Mouse (Mus musculus): ENCODE measurements at regions not wholly inside any gene's neighbourhood (a gene's known extent, or its start where the extent isn't known, plus 50 kb on each side); places are given as distances from the start of the nearest gene placed in this dataset.

DNA sequence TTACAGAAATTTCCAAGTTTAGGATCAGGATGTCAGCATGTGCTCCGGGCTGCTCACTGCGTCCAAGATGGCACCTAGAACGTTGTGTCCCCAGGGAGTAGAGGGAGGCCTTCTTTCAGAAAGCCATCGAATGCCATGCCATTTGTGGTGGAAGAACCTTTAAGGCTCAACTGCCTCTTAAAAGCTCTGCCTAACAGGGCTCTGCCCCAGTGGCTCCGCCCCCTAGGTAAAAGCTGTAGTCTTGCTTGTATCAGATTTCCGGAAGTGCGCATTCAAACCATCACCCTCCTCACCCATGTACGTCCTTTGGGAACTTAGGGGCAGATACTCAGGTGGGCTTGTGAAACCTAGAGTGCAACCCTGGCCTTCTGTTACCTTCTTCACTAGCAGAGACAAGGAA lies 54.0 kb upstream of the Psmd7 start:
- DNase-seq (ENCODE audit: extremely low spot score, low read depth, low spot score), result no peak

DNA sequence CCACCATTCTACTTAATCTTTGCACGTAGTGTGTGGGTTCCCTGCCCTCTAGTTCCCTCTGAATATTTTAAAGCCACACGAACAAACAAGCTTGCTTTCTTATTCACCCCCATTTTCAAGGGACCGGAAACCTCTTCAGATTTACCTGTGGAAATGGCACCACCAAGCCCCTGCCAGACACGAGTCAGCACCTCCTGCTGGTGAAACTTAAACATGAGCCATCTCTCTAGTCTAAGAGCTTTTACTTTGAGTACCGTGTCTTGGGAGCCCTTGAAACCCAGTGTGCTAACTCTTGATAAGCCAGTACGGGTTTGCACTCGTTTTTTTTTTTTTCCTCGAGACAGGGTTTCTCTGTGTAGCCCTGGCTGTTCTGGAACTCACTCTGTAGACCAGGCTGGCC lies 59.7 kb upstream of the Psmd7 start:
- no peak for DNase-seq (ENCODE audit: extremely low spot score, low read depth, low spot score)

DNA sequence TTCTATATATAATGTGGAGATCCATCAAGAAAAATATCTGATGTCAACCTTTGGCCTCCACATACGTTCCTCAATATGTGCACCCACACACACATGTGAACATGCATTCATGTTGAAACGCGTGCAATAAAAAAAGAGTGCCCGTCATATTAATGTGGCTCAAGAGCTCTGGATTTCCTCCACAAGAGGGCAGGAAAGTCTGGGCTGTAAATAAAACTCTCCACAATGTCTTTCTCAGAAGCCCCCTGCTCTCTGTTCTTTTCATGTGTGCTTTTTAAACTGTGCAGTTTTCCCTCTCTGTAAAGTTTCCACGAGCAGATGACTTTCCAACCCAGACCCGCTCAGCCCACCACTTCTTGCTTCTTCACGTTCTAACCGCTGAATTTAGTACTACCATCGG lies 62.0 kb upstream of the Psmd7 start:
- no peak for DNase-seq (ENCODE audit: extremely low spot score, low read depth, low spot score)

DNA sequence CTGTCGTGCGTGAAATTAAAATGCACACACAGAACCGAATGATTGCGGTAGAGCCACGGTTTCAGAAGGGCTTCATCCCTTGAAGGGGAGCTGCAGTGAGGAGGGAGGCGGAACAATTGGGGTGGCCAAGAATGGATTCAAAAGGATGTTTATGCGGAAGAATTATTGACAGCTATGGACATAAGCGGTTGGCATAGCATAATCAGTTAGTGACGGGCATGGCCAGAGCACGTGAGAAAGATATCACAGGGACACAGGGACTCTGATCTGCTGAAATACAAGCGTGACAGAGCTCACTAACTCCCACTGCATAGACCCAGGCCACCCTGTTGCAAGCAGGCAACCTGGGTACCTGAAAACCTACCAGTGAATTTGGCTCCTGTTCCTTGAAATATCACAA lies 63.2 kb upstream of the Psmd7 start:
- no peak for DNase-seq (ENCODE audit: extremely low spot score, low read depth, low spot score)

DNA sequence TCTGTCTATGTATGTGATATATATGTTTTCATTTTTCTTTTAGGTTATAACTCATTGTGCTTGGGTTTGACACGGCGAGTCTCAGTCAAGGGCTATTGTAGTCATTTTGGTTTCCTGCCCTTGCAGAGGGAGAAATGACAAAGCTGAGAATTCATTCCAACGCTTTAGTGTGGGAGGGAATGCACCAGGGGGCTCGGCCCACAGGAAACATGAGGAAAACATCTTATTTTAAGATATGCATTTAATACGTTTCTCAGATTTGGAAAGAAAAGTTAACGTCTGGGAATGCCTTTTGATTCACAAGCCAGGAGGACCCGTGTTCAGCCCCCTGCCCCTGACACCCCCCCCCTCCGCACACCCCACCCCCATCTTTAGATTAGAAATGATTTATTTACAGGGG lies 64.0 kb upstream of the Psmd7 start:
- DNase-seq (ENCODE audit: extremely low spot score, low read depth, low spot score), result no peak

DNA sequence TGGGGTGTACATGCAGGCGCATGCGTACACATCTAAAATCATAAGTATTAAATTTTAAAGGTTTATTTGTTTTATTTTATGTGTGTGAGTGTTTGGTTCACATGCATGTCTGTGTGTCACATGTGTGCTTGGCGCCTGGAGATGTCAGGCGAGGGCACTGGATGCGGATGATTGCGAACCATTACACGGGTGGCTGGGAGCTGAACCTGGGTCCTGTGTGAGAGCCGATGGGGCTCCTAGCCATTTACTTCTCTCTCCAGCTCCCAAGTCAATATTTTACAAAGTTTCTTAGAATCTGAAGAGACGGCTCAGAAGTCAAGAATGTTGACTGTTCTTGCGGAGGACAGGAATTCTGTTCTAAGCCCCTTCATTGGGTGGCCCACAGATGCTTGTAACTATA lies 65.4 kb upstream of the Psmd7 start:
- DNase-seq (ENCODE audit: extremely low spot score, low read depth, low spot score), result no peak

DNA sequence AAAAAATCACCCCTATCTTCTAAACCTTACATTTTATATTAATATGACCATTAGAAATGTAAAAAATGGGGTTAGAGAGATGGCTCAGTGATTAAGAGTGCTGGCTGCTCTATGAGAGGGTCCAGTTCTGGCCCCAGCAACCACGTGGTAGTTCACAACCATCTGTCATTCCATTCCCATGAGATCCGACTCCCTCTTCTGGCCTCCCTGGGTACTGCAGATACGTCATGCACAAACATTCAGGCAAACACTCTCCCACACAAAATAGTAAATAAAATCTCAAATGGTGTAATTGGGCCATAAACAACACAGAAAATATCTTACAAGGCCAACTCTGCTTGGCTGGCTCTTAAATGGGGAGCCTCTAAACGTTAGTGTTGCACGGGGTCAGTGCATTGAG lies 68.4 kb upstream of the Psmd7 start:
- DNase-seq (ENCODE audit: extremely low spot score, low read depth, low spot score), result no peak

DNA sequence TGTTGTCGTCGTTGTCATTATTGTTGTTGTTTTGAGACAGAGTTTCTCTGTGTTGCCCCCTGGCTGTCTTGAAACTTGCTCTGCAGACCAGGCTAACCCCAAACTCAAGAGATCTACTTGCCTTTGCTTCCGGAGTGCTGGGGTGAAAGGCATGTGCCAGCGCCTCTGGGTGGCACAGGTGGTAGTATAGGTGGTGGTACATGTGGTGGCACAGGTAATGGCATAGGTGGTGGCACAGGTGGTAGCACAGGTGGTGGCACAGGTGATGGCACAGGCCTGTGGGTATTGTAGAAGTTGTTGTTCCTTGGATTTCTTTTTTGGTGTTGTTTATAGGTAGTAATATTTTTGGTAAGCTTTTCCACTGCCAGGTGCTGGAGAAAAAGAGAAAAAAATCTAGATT lies 69.5 kb upstream of the Psmd7 start:
- DNase-seq (ENCODE audit: extremely low spot score, low read depth, low spot score), result no peak

DNA sequence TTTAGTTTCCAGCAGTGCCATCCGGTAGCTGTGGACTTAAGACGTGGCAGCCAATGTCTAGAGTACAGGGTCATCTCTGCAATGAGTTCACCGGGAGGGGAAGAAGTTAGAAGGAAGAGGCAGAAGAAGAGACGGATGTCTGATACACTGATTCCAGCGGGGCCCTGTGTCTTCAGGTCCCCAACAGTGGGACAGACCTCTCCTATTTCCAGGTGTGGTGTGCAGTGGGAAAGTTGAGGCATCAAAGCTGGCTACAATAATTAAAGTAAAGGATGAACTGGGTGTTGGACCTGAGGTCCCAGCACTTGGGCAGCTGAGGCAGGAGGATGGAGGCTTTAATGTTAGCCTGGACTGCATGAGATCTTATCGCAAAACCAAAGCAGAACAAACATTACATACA lies 70.1 kb upstream of the Psmd7 start:
- no peak for DNase-seq (ENCODE audit: extremely low spot score, low read depth, low spot score)

DNA sequence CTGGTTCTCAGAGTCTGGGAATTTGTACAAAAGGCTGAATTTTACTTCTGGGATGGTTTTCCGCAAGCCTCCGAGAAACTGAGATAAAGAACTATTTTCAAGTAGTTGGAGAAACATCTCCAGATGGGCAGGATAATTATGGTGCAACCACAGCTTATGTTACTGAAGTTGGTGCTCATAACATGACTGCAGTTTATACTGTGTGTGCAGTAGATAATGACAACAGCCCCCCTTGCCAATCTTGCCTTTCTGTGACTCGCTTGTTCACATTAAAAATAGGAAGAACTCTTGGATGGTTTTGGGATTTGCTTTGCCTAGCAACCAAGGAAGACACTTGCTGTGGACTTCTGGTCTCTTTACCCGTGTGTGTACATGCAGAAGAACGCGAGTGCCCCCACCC lies 72.4 kb upstream of the Psmd7 start:
- DNase-seq (ENCODE audit: extremely low spot score, low read depth, low spot score), result no peak

DNA sequence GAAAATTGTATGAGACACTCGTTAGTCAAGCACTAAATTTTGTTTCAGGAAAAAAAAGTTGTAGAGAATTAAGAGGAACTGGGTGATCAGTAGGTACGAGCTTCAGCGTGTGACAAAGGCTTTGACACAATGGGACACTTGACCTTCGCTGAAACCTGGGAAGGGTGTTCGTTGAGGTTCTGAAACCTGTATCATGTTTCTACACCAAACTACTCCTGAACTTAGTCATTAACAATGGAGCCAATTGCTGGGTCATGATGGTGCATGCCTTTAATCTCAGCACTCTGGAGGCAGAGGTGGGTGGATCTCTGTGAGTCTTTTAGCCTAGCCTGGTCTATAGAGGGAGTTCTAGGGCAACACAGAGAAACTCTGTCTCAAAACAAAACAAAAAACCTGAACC lies 81.3 kb upstream of the Psmd7 start:
- DNase-seq (ENCODE audit: extremely low spot score, low read depth, low spot score), result no peak

DNA sequence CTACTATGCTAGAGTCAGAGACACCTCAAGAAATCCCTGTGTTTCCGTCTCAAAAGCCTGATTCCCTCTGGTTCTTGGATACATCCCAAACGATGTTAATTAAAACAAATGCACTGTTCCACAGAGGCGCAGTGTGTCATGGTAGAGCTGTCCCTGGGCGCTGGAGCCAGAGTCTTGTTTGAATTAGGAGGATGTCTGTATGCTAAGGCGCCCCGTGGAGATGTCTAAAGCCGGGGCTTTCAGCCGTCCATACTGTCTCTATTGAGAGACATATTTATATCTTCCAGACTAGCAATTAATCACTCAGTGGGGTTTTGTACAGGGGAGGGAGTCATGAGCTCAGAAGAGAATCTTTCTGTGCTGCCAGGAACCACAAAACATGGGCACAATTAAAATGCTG lies 83.2 kb upstream of the Psmd7 start:
- DNase-seq (ENCODE audit: extremely low spot score, low read depth, low spot score), result no peak

DNA sequence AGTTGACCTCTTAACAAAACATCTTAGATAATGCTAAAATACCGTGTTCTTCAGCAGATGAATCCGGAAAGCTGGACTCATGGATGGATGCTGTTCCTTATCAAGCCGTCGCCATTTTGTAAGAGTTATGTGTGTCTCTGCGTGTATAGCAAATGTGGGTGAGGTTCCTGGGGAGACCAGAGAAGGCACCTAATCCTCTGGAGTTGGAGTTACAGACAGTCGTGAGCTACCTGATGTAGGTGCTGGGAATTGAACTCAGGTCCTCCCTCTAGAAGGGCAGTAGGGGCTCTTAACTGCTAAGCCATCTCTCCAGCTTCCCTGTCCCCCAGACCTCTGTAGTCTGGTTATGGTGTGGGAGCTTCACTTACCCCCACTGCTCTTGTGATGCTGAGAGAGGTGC lies 84.4 kb upstream of the Psmd7 start:
- DNase-seq (ENCODE audit: extremely low spot score, low read depth, low spot score), result no peak

DNA sequence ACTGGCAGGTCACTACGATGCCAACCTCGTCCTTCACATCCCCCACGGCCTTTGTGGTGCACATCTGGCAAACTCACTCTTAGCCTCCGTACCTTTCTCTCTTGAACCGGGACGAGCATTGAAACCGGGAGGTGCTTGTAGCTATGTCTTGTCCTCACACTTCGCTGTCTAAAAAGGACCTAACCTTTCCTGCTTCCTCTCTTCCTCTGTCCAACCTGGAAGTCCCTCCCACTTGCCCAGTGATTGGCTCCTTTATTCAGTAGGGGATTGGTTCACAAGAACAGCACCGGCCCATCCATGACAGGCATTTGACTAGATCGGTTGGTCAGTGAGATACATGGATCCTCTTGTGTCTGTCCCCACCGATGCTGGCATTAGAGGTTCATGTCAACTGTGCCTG lies 93.8 kb upstream of the Psmd7 start:
- DNase-seq (ENCODE audit: extremely low spot score, low read depth, low spot score), result no peak

DNA sequence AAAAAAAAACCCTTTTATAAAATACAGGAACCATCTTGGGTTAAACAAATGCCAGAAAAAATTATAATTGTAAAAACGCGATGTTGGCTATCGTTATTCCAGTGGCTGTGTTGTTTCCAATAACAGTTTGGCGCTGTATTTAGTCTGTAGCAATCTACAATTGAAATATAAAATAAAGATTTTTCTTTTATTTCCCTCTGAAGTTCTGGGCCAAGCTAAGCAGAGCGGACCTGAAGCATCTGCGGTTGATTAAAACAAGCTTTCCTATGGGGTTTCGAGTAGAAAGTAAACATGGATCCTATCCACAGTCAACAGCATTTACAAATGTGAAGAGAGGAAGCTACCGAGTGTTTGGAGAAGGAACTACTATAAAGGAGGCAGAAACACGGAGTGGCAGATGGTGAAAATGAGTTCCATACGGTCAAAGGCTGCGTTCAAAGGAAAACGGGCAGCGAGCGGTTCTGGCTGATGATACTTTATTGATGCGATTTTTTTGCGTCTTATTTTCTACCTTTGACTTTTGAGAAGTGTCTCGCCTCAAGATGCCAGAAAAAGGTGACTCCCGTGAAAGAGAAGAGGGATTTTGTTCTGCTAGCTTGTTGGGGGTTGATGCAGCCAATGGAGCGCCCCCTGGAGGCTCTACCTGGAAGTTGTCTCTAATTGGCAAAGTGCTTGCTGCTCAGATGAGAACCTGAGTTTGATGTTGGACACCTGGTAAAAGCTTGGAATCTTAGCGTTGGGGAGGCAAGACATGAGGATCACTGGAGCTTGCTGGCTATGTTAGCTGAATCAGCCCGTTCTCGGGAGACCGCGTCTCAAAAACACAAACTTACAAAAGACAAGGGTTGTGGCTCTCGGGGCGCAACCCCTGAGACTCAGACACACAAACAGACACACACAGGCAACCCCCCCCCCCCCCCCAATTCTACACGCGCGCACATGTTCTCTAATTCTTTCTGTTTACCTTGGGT lies 96.7 kb upstream of the Psmd7 start:
- DNase-seq (ENCODE audit: extremely low spot score, low read depth, low spot score), result peak; percentile 64

DNA sequence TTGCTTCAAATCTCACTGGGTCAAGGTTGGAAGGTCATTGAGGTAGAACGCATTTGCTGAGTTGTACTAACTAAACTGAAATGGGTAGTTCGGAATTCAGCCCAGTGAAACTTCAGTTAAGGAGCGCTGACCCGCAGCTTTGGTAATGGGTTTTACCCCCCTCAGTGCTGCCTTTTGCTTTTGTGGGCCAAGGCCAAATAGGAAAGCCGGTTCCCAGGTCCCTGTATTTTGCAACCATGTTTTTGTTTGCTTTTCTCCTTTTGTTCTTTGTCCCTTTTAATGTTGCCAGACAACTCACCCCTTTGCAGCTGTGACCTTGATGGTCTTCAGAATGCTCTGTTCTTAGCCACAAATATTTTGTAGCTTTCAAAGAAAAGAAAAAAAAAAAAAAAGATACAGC lies 98.7 kb upstream of the Psmd7 start:
- DNase-seq (ENCODE audit: extremely low spot score, low read depth, low spot score), result no peak

DNA sequence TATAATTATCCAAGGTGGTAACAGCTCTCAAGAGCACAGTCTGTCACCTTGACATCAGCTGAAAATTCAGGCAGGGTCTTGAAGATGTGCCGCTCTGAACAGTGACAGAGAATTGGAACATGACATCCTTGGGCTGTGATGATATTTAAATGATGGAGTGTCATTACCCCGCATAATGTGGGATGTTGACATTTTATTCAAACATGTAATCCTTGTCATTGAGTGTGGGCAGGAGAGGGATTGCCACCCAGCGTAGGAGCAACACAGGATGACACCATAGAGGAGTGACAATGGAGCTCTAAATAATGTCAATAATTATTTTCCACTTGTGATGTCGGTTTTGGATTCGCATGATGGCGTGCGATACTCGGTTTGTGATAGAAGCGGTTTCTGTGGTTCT lies 99.3 kb upstream of the Psmd7 start:
- DNase-seq (ENCODE audit: extremely low spot score, low read depth, low spot score), result no peak

DNA sequence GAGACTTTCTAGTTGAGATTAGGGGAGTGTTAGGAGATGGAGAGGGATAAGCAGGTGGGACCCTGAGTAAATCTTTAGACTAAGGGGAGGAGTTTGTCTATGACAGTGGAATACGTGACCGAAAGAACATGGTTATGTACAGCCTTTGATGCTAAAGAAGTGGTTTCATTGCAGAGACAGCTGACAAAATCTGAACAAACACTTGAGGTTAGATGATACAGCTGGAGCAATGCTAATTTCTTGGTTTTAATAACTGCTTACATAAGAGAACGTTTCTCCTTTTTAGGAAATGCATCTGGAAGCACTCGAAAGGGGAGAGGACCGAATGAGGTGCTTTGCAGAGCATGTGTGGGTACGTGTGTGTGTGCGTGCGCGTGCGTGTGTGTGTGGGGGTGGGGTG lies 100.8 kb upstream of the Psmd7 start:
- DNase-seq (ENCODE audit: extremely low spot score, low read depth, low spot score), result no peak

DNA sequence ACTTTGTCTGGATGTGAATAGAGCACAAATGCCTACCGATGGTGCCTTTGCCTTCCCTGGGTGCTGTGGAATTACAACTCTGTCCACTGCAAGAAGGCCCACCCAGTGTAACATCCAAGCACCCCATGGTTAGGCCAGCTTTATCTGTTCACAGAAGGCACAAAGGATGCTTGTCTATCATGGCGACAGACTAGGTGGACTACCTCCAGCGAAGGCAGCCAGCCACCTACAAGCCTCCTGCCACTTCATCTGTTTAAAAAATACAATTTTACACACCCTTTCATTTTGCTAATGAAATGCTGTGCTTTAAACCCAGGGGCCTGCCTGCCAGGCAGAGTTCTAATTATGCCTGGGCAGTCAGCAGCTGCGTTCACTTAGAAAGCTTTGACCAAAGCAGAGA lies 103.0 kb upstream of the Psmd7 start:
- no peak for DNase-seq (ENCODE audit: extremely low spot score, low read depth, low spot score)

DNA sequence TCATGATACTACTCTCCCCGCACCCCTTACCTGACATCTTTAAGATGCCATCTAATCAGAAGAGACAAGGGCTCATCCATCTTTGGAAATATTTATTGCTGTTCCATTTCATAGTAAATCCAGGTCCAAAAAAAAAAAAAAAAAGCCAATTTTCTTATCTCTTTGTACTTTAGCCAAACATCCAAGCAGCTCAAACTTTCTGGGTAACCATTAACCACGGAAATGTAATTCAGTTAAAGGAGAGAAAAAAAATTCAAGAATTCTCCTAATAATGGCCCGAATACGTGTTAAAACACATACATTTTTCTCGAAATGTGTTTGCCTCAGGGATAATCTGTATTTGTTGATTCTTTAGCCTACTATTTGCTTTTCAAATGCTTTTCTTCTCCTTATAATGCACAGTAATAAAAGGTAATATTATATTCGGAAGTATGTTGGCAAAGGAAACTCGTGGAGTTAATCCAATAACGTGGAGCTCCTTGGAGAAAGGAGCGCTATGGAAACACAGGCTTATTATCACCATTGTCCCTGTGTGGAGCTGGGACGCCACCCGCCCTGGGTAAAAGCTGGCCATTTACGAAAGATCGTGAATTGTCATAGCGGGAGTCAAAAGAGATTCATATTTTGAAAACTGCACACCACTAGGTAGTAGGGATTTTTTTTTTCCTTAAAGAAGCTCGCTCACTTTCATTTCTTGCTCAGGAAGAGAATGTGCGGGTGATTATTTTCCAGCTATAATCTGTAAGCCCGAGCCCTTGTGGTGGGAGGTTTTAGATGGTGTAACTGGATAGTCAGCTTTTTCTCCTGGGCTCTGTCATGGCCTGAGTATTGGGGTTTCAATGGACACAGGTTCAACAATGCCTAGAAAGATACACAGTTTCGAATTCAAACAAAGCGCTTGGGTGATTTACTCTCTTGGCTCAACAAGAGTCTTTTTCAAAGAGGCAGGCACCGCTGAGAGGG lies 108.4 kb upstream of the Psmd7 start:
- no peak for DNase-seq (ENCODE audit: extremely low spot score, low read depth, low spot score)

DNA sequence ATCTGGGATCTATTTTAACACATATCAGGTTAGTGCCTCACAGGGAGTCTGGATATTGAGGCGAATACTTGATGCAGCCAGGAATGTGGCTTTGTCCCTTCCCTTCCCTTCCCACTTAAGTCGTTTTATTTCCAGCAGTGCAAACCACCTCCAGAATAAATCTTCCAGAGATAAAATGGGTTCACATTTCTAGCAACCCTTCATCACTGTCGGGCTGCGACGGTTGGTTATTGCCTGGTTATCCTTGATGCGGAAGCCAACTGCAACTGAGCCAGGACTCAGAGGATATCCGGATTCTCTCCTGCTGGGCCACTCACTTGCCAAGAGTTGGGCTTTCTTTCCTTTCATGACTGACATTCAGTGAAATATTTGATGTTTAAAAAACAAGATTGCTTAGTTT lies 111.0 kb upstream of the Psmd7 start:
- no peak for DNase-seq (ENCODE audit: extremely low spot score, low read depth, low spot score)

DNA sequence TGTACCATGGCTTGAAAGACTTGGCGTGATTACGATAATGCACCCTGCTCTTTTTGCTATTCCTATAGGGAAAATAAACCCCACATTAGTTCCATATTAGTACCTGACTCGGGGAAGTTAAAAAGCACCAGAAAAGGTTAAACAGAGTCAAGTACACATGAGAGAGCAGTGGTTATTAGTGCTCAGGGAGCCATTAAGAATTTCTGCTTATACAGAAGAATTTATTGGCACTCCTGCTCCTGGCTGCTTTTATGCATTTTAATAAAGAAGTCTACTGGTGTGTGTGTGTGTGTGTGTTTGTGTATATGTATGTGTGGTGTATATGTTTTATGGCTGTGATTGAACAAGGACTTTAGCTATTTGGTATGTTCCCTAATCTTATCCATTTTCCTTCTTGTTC lies 111.5 kb upstream of the Psmd7 start:
- DNase-seq (ENCODE audit: extremely low spot score, low read depth, low spot score), result no peak
